Mouse (Mus musculus) liver, embryonic 11.5 days (tissue): ENCODE measurements around the gene Dcun1d4. TPM values are rescaled to one million over a fixed set of nuclear protein-coding genes. Genes with fewer than 3 reads are reported as not detected.

Experiments used
- ATAC-seq: fragments of 200-750 bp; cut with Nextera tagmentation; replicated peaks from 2 replicates; pipeline ENCODE4 v1.8.0; 2017; ENCODE audit warnings: moderate number of reproducible peaks, mild to moderate bottlenecking, moderate TSS enrichment, moderate library complexity; ENCODE audit not compliant: low FRiP score
- DNase-seq: peaks from one replicate; pipeline ENCODE4 v3.0.0-alpha.2; 2017; ENCODE audit warnings: low spot score
- H3K27ac ChIP-seq: fragments of 300-500 bp; sonication (generic); 2 replicates; pipeline ENCODE4 v1.5.1; 2014; ENCODE audit warnings: mild to moderate bottlenecking, low read depth, low read length, control low read depth
- H3K27me3 ChIP-seq: fragments of 300-500 bp; sonication (generic); replicated peaks from 2 replicates; pipeline ENCODE4 v1.6.1; 2014; ENCODE audit warnings: low read length, mixed read lengths; ENCODE audit not compliant: control insufficient read depth, insufficient read depth
- H3K36me3 ChIP-seq: fragments of 300-500 bp; sonication (generic); 2 replicates; pipeline ENCODE4 v1.6.1; 2014; ENCODE audit warnings: mild to moderate bottlenecking, low read length, moderate library complexity, mixed read lengths; ENCODE audit not compliant: control insufficient read depth, insufficient read depth
- H3K4me1 ChIP-seq: fragments of 300-500 bp; sonication (generic); replicated peaks from 2 replicates; pipeline ENCODE4 v1.6.1; 2014; ENCODE audit warnings: low read length, mixed read lengths; ENCODE audit not compliant: control insufficient read depth, insufficient read depth
- H3K4me2 ChIP-seq: fragments of 300-500 bp; sonication (generic); 2 replicates; pipeline ENCODE4 v1.6.1; 2014; ENCODE audit warnings: mild to moderate bottlenecking, control low read depth, moderate library complexity
- H3K4me3 ChIP-seq: fragments of 300-500 bp; sonication (generic); 2 replicates; pipeline ENCODE4 v1.5.1; 2014; ENCODE audit warnings: low read depth, low read length, control low read depth
- H3K9ac ChIP-seq: fragments of 300-500 bp; sonication (generic); 2 replicates; pipeline ENCODE4 v1.6.1; 2014; ENCODE audit warnings: low read depth, low read length, control low read depth
- H3K9me3 ChIP-seq: fragments of 300-500 bp; sonication (generic); 2 replicates; pipeline ENCODE4 v1.6.1; 2016; ENCODE audit warnings: low read length, inconsistent platforms, mixed read lengths; ENCODE audit not compliant: control insufficient read depth
- WGBS: fragments of 180-500 bp; shearing (Covaris S2); extraction: QIAGEN DNeasy Blood & Tissue Kit; methylation state at CpG from one replicate; pipeline ENCODE4 v1.1.7; 2014; 5-methylcytosine and 5-hydroxymethylcytosine counted together
- polyA plus RNA-seq: library from polyadenylated mRNA; unstranded; fragments of >200 nt; fragmentation: Nextera tagmentation; extraction: Ambion mirVana; gene quantifications from 2 replicates; pipeline ENCODE4 v1.2.1, GENCODE M21; 2014

The Dcun1d4 gene
- polyA plus RNA-seq, 1 experiment from 2014 or later: 14.8 TPM

- no peaks in the 10 kb centered on the region for H3K36me3 ChIP-seq
Observed at GRCm38 (mm10) chr5:73604964-73605363, 124.2 kb downstream of the Dcun1d4 start.

More at GRCm38 (mm10) chr5:73604964-73605363, 124.2 kb downstream of the Dcun1d4 start:
- 85% methylated on average over 6 of the region's 6 CpGs for WGBS
- no peak overlapping the region for H3K4me2 ChIP-seq
- H3K4me1 ChIP-seq: no peaks in the 10 kb centered on the region
- DNase-seq: no peak
- H3K4me3 ChIP-seq: no peak overlapping the region
- no peak for ATAC-seq
- no peak overlapping the region for H3K27ac ChIP-seq
- no peaks in the 10 kb centered on the region for H3K27me3 ChIP-seq
- no peaks in the 10 kb centered on the region for H3K9me3 ChIP-seq
- no peak overlapping the region for H3K9ac ChIP-seq

Other genes starting within 250 kb of the Dcun1d4 start
- gene Fryl, start 224.4 kb upstream of the Dcun1d4 start, polyA plus RNA-seq: 35.4 and 39.7 TPM in 2 replicates
- gene Ociad1, start 188.2 kb upstream of the Dcun1d4 start, polyA plus RNA-seq: 170 and 171 TPM in 2 replicates
- gene Ociad2, start 140.0 kb upstream of the Dcun1d4 start, polyA plus RNA-seq: 5.1 and 7.0 TPM in 2 replicates
- not detected in 2 replicates for gene Cwh43, start 74.9 kb upstream of the Dcun1d4 start, polyA plus RNA-seq
- 0.18 and 0.74 TPM in 2 replicates for gene Lrrc66, start 151.5 kb downstream of the Dcun1d4 start, polyA plus RNA-seq
- 8.9 and 9.3 TPM in 2 replicates for gene Sgcb, start 166.8 kb downstream of the Dcun1d4 start, polyA plus RNA-seq
- not detected in 2 replicates for gene Spata18, start 170.4 kb downstream of the Dcun1d4 start, polyA plus RNA-seq